Mouse (Mus musculus) C2C12 (cell line): Measurements from ENCODE around the gene Eif3g. TPM values are rescaled to one million over a fixed set of nuclear protein-coding genes. Genes with fewer than 3 reads are reported as not detected.

ENCODE experiments used
- H3K27me3 ChIP-seq: one replicate; pipeline ENCODE4 v1.6.1; 2011; ENCODE audit not compliant: control insufficient read depth, insufficient read depth, insufficient read length
- H3K36me3 ChIP-seq: one replicate; pipeline ENCODE4 v1.6.1; 2011; ENCODE audit not compliant: control insufficient read depth, insufficient read depth
- H3K4me3 ChIP-seq: one replicate; pipeline ENCODE4 v1.5.1; 2011; ENCODE audit warnings: mild to moderate bottlenecking, control low read depth; ENCODE audit not compliant: poor library complexity, insufficient read depth, severe bottlenecking
- H3K79me2 ChIP-seq: one replicate; pipeline ENCODE4 v1.6.1; 2011; ENCODE audit not compliant: control insufficient read depth, insufficient read depth
- H3K79me3 ChIP-seq: one replicate; pipeline ENCODE4 v1.6.1; 2011; ENCODE audit warnings: low read depth, control low read depth
- H3ac ChIP-seq: one replicate; pipeline ENCODE3; 2011; ENCODE audit warnings: low read depth; ENCODE audit not compliant: control insufficient read depth, insufficient read length
- CEBPB ChIP-seq: IDR thresholded peaks from one replicate; pipeline ENCODE4 v1.6.1; 2011; ENCODE audit warnings: low read depth, mild to moderate bottlenecking, control low read depth, moderate library complexity
- CTCF ChIP-seq: IDR thresholded peaks from one replicate; pipeline ENCODE4 v1.5.1; 2011; ENCODE audit not compliant: control insufficient read depth, insufficient read depth, insufficient read length
- FOSL1 ChIP-seq: IDR thresholded peaks from one replicate; pipeline ENCODE4 v1.8.0; 2011; ENCODE audit warnings: mild to moderate bottlenecking, low read length; ENCODE audit not compliant: poor library complexity, insufficient read depth, severe bottlenecking
- MAX ChIP-seq: IDR thresholded peaks from one replicate; pipeline ENCODE4 v1.6.1; 2011; ENCODE audit warnings: mild to moderate bottlenecking, control low read depth
- MYOD1 ChIP-seq: IDR thresholded peaks from one replicate; pipeline ENCODE4 v1.6.1; 2011; ENCODE audit warnings: low read depth; ENCODE audit not compliant: control insufficient read depth, insufficient read length
- MYOG ChIP-seq: IDR thresholded peaks from one replicate; pipeline ENCODE4 v1.6.1; 2011; ENCODE audit not compliant: control insufficient read depth, insufficient read length; ENCODE audit errors: extremely low read depth
- USF1 ChIP-seq: IDR thresholded peaks from one replicate; pipeline ENCODE4 v1.6.1; 2011; ENCODE audit warnings: low read depth, mild to moderate bottlenecking, control low read depth, moderate library complexity
- polyA plus RNA-seq: library from polyadenylated mRNA; unstranded; fragments of >200 nt; fragmentation: generic; extraction: Trizol; gene quantifications from one replicate; pipeline ENCODE4 v1.2.1, GENCODE M21; 2012; ENCODE audit warnings: missing spikeins

The Eif3g gene
- polyA plus RNA-seq, 1 experiment: 247 TPM

- peaks cover 64% of the 10 kb centered on the region for H3K36me3 ChIP-seq
- H3K27me3 ChIP-seq: no peaks in the 10 kb centered on the region
- TF ChIP-seq MYOD1 (no peak), CTCF (no peak), FOSL1 (no peak), MAX (no peak), USF1 (no peak), CEBPB (no peak), MYOG (no peak)
- peaks cover 41% of the 10 kb centered on the region for H3K79me2 ChIP-seq
- no peak overlapping the region for H3K4me3 ChIP-seq
- H3ac ChIP-seq: no peak overlapping the region
- H3K79me3 ChIP-seq: peaks cover 29% of the 10 kb centered on the region
Measured at GRCm38 (mm10) chr9:20895382-20895781, 3.0 kb downstream of the Eif3g start.

DNA sequence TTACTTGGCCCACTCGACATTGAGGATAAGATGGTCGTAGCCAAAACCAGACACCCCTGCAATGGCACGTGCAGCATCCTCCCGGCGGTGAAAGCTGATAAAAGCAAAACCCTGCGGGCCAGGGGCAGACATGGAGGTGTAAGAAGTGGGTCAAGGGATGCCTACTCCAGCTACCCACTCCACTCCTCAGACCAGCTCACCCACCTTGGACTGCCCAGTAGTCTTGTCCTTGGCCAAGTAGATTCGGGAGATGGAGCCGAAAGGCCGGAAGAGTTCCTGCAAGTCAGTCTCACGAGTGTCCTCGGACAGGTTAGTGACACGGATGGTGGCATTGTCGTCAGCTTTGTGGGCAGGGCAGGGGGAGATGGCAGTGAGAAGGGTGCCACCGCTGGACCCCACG lies 3.8 kb downstream of the Eif3g start:
- Histone ChIP-seq H3K36me3 (peaks cover 72% of the 10 kb centered on the region), H3K4me3 (no peak overlapping the region), H3K79me3 (peaks cover 36% of the 10 kb centered on the region), H3K79me2 (peaks cover 49% of the 10 kb centered on the region), H3ac (no peak overlapping the region), H3K27me3 (no peaks in the 10 kb centered on the region)
- no peak for TF ChIP-seq CTCF
- TF ChIP-seq USF1: no peak
- TF ChIP-seq MAX: no peak
- TF ChIP-seq MYOD1: no peak
- no peak for TF ChIP-seq CEBPB
- no peak for TF ChIP-seq FOSL1
- TF ChIP-seq MYOG: no peak

DNA sequence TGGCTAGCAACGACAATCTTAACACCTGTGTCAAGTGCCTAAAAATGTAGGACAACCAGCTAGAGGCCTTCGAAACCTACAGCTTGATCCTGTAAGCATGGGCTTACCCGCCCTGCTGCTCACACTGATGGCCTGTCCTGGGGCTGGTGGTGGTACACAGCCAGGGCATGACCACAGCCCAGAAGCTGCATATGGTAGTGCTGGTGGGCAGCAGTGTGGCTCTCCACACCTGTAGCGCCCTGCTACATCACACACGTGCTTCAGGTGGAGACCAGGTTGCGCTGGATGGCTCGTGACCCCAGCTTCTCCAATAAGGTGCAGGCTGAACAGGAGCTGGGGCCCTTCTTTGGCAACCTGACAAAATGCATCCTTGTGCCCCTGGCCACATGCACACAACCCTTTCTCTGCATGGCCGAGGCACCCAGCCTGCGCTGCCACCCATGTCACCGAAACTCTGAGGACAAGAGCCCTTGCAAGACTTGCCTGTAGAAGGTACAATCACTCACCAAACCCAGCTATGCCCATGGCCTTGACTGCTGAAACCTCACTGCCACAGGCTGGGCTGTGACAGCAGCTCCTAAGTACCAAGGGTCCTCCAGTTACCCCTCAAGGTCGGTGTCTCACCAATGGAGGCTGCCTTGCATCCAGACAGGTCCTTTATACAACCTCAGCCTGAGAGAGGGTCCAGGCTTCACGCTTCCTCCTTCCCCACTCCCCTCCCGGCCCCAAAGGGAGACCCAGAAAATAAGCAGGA lies 4.7 kb downstream of the Eif3g start:
- Histone ChIP-seq H3K79me3 (peaks cover 43% of the 10 kb centered on the region), H3K36me3 (peaks cover 76% of the 10 kb centered on the region), H3K4me3 (no peak overlapping the region), H3K79me2 (peaks cover 57% of the 10 kb centered on the region), H3ac (no peak overlapping the region), H3K27me3 (no peaks in the 10 kb centered on the region)
- TF ChIP-seq FOSL1 (no peak), USF1 (no peak)

DNA sequence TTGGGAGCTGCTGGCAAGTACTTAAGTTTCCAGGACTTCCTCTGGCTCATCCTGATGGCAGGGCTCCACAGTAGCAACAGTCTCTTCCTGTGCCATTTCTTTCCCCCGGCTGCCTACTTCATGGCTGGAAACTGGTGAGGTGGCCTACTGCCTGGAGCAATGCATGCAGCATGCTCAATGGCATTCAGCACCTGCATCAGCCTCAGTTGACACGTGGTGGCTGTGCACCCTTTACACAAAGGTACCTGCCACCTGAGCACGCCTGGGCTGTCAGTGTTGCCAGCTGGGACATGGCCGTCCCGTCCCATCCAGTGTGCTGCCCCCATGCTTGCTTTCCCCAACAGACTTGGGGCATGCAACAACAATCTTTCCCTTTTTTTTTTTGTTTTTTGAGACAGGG lies 5.4 kb downstream of the Eif3g start:
- TF ChIP-seq USF1 (no peak), CTCF (no peak), MYOG (no peak), CEBPB (no peak), MYOD1 (no peak), MAX (no peak), FOSL1 (no peak)
- peaks cover 76% of the 10 kb centered on the region for H3K36me3 ChIP-seq
- H3K79me3 ChIP-seq: peaks cover 46% of the 10 kb centered on the region
- no peaks in the 10 kb centered on the region for H3K27me3 ChIP-seq
- H3K4me3 ChIP-seq: no peak overlapping the region
- H3ac ChIP-seq: no peak overlapping the region
- H3K79me2 ChIP-seq: peaks cover 60% of the 10 kb centered on the region

DNA sequence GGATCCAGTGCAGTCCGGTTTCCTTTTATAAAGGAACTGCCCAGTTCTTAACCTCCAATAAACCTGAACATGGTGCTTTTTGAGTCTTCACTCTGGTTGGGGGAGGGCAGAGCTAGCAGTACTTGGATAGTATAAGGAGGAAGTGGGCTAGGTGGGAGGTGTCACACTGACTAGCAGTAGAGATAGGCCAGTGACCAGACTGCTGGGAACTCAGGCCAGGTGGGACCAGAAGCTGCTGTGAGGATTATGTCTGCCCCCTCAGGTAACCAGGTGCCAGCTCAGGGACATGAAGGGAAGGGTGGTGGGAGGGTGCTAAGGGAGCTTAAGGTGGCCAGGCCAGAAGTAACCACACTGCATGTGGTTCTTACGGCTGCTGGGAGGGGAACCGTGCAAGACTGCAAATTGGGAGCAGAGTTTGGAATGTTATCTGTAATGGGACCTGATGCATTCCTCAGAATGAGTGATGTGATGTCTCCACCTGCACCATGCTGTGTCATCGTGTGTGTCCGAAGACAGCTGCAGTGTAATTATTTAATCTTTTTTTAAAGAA lies 6.2 kb downstream of the Eif3g start:
- peaks cover 75% of the 10 kb centered on the region for H3K36me3 ChIP-seq
- H3ac ChIP-seq: no peak overlapping the region
- TF ChIP-seq MAX (no peak), CTCF (no peak), USF1 (no peak), MYOD1 (no peak), CEBPB (no peak), FOSL1 (no peak), MYOG (no peak)
- peaks cover 38% of the 10 kb centered on the region for H3K79me3 ChIP-seq
- peaks cover 54% of the 10 kb centered on the region for H3K79me2 ChIP-seq
- H3K27me3 ChIP-seq: no peaks in the 10 kb centered on the region
- no peak overlapping the region for H3K4me3 ChIP-seq
